Mouse (Mus musculus) megakaryocyte, embryonic 14.5 days (primary cell): Measurements from ENCODE around the gene Mxd3.

Source experiments
- FLI1 ChIP-seq: IDR thresholded peaks from 2 replicates; pipeline ENCODE4 v1.6.1; 2012; ENCODE audit warnings: low read length, inconsistent platforms, mixed read lengths
- GATA1 ChIP-seq: IDR thresholded peaks from 3 replicates; pipeline ENCODE4 v1.6.1; 2012; ENCODE audit warnings: mixed read lengths, low read length, inconsistent platforms, borderline replicate concordance

- TF ChIP-seq GATA1 (no peak), FLI1 (no peak)
Observed at GRCm38 (mm10) chr13:55368401-55368800, 38.8 kb upstream of the Mxd3 start.
